Mouse (Mus musculus) erythroblast, adult 5-6 weeks (primary cell): ENCODE data around the gene Olfr68. TPM values are rescaled to one million over a fixed set of nuclear protein-coding genes. Genes with fewer than 3 reads are reported as not detected.
"Not testable (repeated sequence)": the region's sequence is repeated elsewhere in the genome, so short reads cannot be mapped to it uniquely, and the experiment has no call there.

Source experiments
- ATAC-seq: replicated peaks from 2 replicates; pipeline ENCODE4 v1.8.0; 2016; ENCODE audit warnings: moderate number of reproducible peaks, mild to moderate bottlenecking, moderate TSS enrichment, inconsistent platforms; ENCODE audit not compliant: poor library complexity, low FRiP score, severe bottlenecking
- total RNA-seq, 2 experiments: library from RNA; stranded (forward) in 1 of 2; stranded (reverse) in 1 of 2; fragments of 150-400 nt in 1 of 2; fragments of 200-764, 138-1000 nt in 1 of 2; gene quantifications; 2 replicates each; pipeline versions ENCODE4 v1.2.3 to v1.2.4; 2015 to 2017; ENCODE audit warnings: low replicate concordance in 2 of 2

Olfr68 gene
- total RNA-seq, 2 experiments from 2014 or later: 1.3 to 1.5 TPM

DNA sequence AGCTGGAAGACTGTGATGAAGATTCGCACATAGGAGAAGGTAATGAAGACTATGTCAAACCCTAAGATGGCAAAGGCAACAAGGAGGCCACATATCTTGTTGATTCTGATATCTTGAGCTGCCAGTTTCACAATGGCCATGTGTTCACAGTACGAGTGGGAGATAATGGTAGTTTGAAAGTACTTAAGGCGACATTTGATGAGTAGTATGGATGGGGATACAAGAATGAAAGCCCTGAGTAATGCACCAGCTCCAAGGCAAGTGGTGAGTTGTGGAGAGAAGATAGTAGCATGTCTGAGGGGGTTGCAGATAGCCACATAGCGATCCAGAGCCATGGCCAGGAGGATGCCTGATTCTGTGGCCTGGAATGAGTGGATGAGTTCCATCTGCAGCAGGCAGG lies 1.8 kb downstream of the Olfr68 start:
- ATAC-seq: peak; percentile 82

- ATAC-seq: no peak
Measured at GRCm38 (mm10) chr7:103771494-103771893, 8.0 kb downstream of the Olfr68 start, which contains the start of gene Olfr69. TSS of gene Olfr69 (minus strand) at chr7:103771594.

DNA sequence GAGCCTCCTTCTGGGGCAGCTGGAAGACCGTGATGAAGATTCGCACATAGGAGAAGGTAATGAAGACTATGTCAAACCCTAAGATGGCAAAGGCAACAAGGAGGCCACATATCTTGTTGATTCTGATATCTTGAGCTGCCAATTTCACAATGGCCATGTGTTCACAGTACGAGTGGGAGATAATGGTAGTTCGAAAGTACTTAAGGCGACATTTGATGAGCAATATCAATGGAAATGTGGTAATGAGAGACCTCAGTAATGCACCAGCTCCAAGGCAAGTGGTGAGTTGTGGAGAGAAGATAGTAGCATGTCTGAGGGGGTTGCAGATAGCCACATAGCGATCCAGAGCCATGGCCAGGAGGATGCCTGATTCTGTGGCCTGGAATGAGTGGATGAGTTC lies 11.8 kb downstream of the Olfr68 start:
- peak; percentile 45; the same call in 1 of the 2 replicates for ATAC-seq

DNA sequence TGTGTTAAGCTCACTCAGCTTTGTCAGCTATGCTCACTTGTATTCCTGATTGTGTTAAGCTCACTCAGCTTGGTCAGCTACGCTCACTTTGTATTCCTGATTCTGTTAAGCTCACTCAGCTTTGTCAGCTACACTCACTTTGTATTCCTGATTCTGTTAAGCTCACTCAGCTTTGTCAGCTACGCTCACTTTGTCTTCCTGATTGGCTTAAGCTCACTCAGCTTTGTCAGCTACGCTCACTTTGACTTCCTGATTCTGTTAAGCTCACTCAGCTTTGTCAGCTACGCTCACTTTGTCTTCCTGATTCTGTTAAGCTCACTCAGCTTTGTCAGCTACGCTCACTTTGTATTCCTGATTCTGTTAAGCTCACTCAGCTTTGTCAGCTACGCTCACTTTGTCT lies 17.3 kb downstream of the Olfr68 start:
- not testable (repeated sequence) for ATAC-seq

DNA sequence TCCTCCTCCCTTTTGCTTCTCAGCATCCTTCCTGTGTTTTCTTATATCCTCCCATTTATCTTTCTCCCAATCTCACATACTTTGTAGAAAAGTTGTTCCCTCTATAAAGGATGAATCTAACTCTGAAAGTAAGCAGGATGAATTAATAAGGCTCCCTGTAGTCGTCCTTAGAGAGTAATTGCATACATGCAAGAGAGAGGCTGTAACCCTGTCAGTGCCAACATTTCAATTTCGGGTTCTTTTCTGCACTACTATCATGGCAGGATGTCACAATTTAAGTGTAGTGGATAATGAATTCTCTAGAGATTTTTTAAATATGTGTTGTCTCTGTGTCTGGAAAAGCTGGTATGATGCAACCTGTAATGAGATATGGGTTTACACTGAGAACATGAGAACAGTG lies 22.3 kb downstream of the Olfr68 start, which contains the start of gene Olfr630:
Gene Olfr630 (minus strand): TSS at position 101 of the 400 bp plus-strand sequence.
- ATAC-seq: no peak

- no peak for ATAC-seq
Measured at GRCm38 (mm10) chr7:103744843-103745242, 34.7 kb downstream of the Olfr68 start, which contains the start of gene Olfr629. TSS of gene Olfr629 (minus strand) at chr7:103744943.

DNA sequence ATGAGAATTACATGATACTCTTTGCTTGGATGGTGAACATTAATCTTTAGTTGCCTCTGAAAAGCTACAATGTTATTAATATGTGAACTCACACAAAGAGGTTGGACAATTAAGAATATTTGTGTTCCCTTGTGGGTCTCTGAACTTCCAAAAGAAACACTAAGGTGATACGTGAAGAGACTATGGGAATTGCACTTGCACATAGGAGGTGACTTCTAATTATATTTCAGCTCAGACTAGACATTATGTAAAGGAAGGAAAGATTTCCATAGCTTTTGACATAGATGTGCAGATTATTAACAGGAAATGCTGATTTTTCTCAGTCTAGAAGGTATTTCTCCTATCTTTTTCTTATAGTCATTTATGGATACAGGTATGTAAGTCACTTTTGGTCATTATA lies 49.4 kb downstream of the Olfr68 start, which contains the start of gene Olfr628:
Gene Olfr628 (plus strand): TSS at position 301 of the 400 bp plus-strand sequence.
- no peak for ATAC-seq

Other genes with a start within 250 kb of the Olfr68 start
Only the 30 nearest of the 33 such genes appear.
- not detected in 2 replicates for gene Olfr613, start 231.6 kb downstream of the Olfr68 start, total RNA-seq (2015; ENCODE audit: low replicate concordance)
- 0.70 TPM in 1 of 2 replicates, not detected in the other for gene Olfr613, start 231.6 kb downstream of the Olfr68 start, total RNA-seq (2017; ENCODE audit: low replicate concordance)
- not detected in 2 replicates for gene Olfr615, start 223.6 kb downstream of the Olfr68 start, total RNA-seq (2015; ENCODE audit: low replicate concordance)
- gene Olfr615, start 223.6 kb downstream of the Olfr68 start, total RNA-seq (2017; ENCODE audit: low replicate concordance): not detected in 2 replicates
- gene Olfr616, start 210.6 kb downstream of the Olfr68 start, total RNA-seq (2015; ENCODE audit: low replicate concordance): not detected in 2 replicates
- not detected in 2 replicates for gene Olfr616, start 210.6 kb downstream of the Olfr68 start, total RNA-seq (2017; ENCODE audit: low replicate concordance)
- gene Olfr617, start 206.6 kb downstream of the Olfr68 start, total RNA-seq (2015; ENCODE audit: low replicate concordance): not detected in 2 replicates
- gene Olfr617, start 206.6 kb downstream of the Olfr68 start, total RNA-seq (2017; ENCODE audit: low replicate concordance): not detected in 2 replicates
- gene Olfr618, start 189.6 kb downstream of the Olfr68 start, total RNA-seq (2015; ENCODE audit: low replicate concordance): not detected in 2 replicates
- not detected in 2 replicates for gene Olfr618, start 189.6 kb downstream of the Olfr68 start, total RNA-seq (2017; ENCODE audit: low replicate concordance)
- gene Olfr619, start 179.1 kb downstream of the Olfr68 start, total RNA-seq (2015; ENCODE audit: low replicate concordance): not detected in 2 replicates
- gene Olfr619, start 179.1 kb downstream of the Olfr68 start, total RNA-seq (2017; ENCODE audit: low replicate concordance): not detected in 2 replicates
- gene Olfr620, start 167.2 kb downstream of the Olfr68 start, total RNA-seq (2015; ENCODE audit: low replicate concordance): not detected in 2 replicates
- gene Olfr620, start 167.2 kb downstream of the Olfr68 start, total RNA-seq (2017; ENCODE audit: low replicate concordance): not detected in 2 replicates
- not detected in 2 replicates for gene Olfr622, start 137.0 kb downstream of the Olfr68 start, total RNA-seq (2015; ENCODE audit: low replicate concordance)
- gene Olfr622, start 137.0 kb downstream of the Olfr68 start, total RNA-seq (2017; ENCODE audit: low replicate concordance): not detected in 2 replicates
- not detected in 2 replicates for gene Olfr623, start 116.0 kb downstream of the Olfr68 start, total RNA-seq (2015; ENCODE audit: low replicate concordance)
- not detected in 2 replicates for gene Olfr623, start 116.0 kb downstream of the Olfr68 start, total RNA-seq (2017; ENCODE audit: low replicate concordance)
- gene Olfr624, start 108.5 kb downstream of the Olfr68 start, total RNA-seq (2015; ENCODE audit: low replicate concordance): 0.21 TPM in 1 of 2 replicates, not detected in the other
- not detected in 2 replicates for gene Olfr624, start 108.5 kb downstream of the Olfr68 start, total RNA-seq (2017; ENCODE audit: low replicate concordance)
- gene Olfr625-ps1, start 97.0 kb downstream of the Olfr68 start, total RNA-seq (2015; ENCODE audit: low replicate concordance): not detected in 2 replicates
- gene Olfr625-ps1, start 97.0 kb downstream of the Olfr68 start, total RNA-seq (2017; ENCODE audit: low replicate concordance): not detected in 2 replicates
- gene Olfr243, start 65.0 kb downstream of the Olfr68 start, total RNA-seq (2015; ENCODE audit: low replicate concordance): not detected in 2 replicates
- gene Olfr243, start 65.0 kb downstream of the Olfr68 start, total RNA-seq (2017; ENCODE audit: low replicate concordance): 0.28 TPM in 1 of 2 replicates, not detected in the other
- not detected in 2 replicates for gene Olfr628, start 49.3 kb downstream of the Olfr68 start, total RNA-seq (2015; ENCODE audit: low replicate concordance)
- not detected in 2 replicates for gene Olfr628, start 49.3 kb downstream of the Olfr68 start, total RNA-seq (2017; ENCODE audit: low replicate concordance)
- gene Olfr629, start 34.8 kb downstream of the Olfr68 start, total RNA-seq (2015; ENCODE audit: low replicate concordance): not detected in 2 replicates
- 0.43 TPM in 1 of 2 replicates, not detected in the other for gene Olfr629, start 34.8 kb downstream of the Olfr68 start, total RNA-seq (2017; ENCODE audit: low replicate concordance)
- not detected in 2 replicates for gene Olfr630, start 22.4 kb downstream of the Olfr68 start, total RNA-seq (2015; ENCODE audit: low replicate concordance)
- 1.5 TPM in 1 of 2 replicates, not detected in the other for gene Olfr630, start 22.4 kb downstream of the Olfr68 start, total RNA-seq (2017; ENCODE audit: low replicate concordance)
- 2.7 and 5.6 TPM in 2 replicates for gene Olfr69, start 8.1 kb downstream of the Olfr68 start, total RNA-seq (2015; ENCODE audit: low replicate concordance)
- gene Olfr69, start 8.1 kb downstream of the Olfr68 start, total RNA-seq (2017; ENCODE audit: low replicate concordance): 0.70 and 1.1 TPM in 2 replicates
- gene Olfr67, start 12.1 kb upstream of the Olfr68 start, total RNA-seq (2015; ENCODE audit: low replicate concordance): 5.0 and 10.2 TPM in 2 replicates
- gene Olfr67, start 12.1 kb upstream of the Olfr68 start, total RNA-seq (2017; ENCODE audit: low replicate concordance): 2.8 and 4.2 TPM in 2 replicates
- 39,556 and 40,045 TPM in 2 replicates for gene Hbb-bt, start 34.3 kb upstream of the Olfr68 start, total RNA-seq (2015; ENCODE audit: low replicate concordance)
- gene Hbb-bt, start 34.3 kb upstream of the Olfr68 start, total RNA-seq (2017; ENCODE audit: low replicate concordance): 14,681 and 15,230 TPM in 2 replicates
- 179,259 and 187,171 TPM in 2 replicates for gene Hbb-bs, start 48.4 kb upstream of the Olfr68 start, total RNA-seq (2015; ENCODE audit: low replicate concordance)
- 69,583 and 76,927 TPM in 2 replicates for gene Hbb-bs, start 48.4 kb upstream of the Olfr68 start, total RNA-seq (2017; ENCODE audit: low replicate concordance)
- gene Hbb-bh2, start 60.8 kb upstream of the Olfr68 start, total RNA-seq (2015; ENCODE audit: low replicate concordance): not detected in 2 replicates
- gene Hbb-bh2, start 60.8 kb upstream of the Olfr68 start, total RNA-seq (2017; ENCODE audit: low replicate concordance): 1.0 and 4.6 TPM in 2 replicates
- gene Hbb-bh1, start 63.5 kb upstream of the Olfr68 start, total RNA-seq (2015; ENCODE audit: low replicate concordance): not detected in 2 replicates
- not detected in 2 replicates for gene Hbb-bh1, start 63.5 kb upstream of the Olfr68 start, total RNA-seq (2017; ENCODE audit: low replicate concordance)
- gene Hbb-y, start 73.5 kb upstream of the Olfr68 start, total RNA-seq (2015; ENCODE audit: low replicate concordance): 2.9 and 8.6 TPM in 2 replicates
- not detected in 2 replicates for gene Hbb-y, start 73.5 kb upstream of the Olfr68 start, total RNA-seq (2017; ENCODE audit: low replicate concordance)
- gene Olfr66, start 106.6 kb upstream of the Olfr68 start, total RNA-seq (2015; ENCODE audit: low replicate concordance): not detected in 2 replicates
- not detected in 2 replicates for gene Olfr66, start 106.6 kb upstream of the Olfr68 start, total RNA-seq (2017; ENCODE audit: low replicate concordance)
- gene Olfr64, start 114.8 kb upstream of the Olfr68 start, total RNA-seq (2015; ENCODE audit: low replicate concordance): not detected in 2 replicates
- gene Olfr64, start 114.8 kb upstream of the Olfr68 start, total RNA-seq (2017; ENCODE audit: low replicate concordance): 0.14 and 0.34 TPM in 2 replicates
- not detected in 2 replicates for gene Olfr65, start 123.8 kb upstream of the Olfr68 start, total RNA-seq (2015; ENCODE audit: low replicate concordance)
- gene Olfr65, start 123.8 kb upstream of the Olfr68 start, total RNA-seq (2017; ENCODE audit: low replicate concordance): 0.28 TPM in 1 of 2 replicates, not detected in the other
- 1.0 TPM in 1 of 2 replicates, not detected in the other for gene Olfr631, start 149.1 kb upstream of the Olfr68 start, total RNA-seq (2015; ENCODE audit: low replicate concordance)
- 2.1 TPM in 1 of 2 replicates, not detected in the other for gene Olfr631, start 149.1 kb upstream of the Olfr68 start, total RNA-seq (2017; ENCODE audit: low replicate concordance)
- not detected in 2 replicates for gene Olfr632, start 154.6 kb upstream of the Olfr68 start, total RNA-seq (2015; ENCODE audit: low replicate concordance)
- gene Olfr632, start 154.6 kb upstream of the Olfr68 start, total RNA-seq (2017; ENCODE audit: low replicate concordance): 1.7 TPM in 1 of 2 replicates, not detected in the other
- not detected in 2 replicates for gene Olfr633, start 164.7 kb upstream of the Olfr68 start, total RNA-seq (2015; ENCODE audit: low replicate concordance)
- gene Olfr633, start 164.7 kb upstream of the Olfr68 start, total RNA-seq (2017; ENCODE audit: low replicate concordance): not detected in 2 replicates
- gene Olfr635, start 191.5 kb upstream of the Olfr68 start, total RNA-seq (2015; ENCODE audit: low replicate concordance): not detected in 2 replicates
- gene Olfr635, start 191.5 kb upstream of the Olfr68 start, total RNA-seq (2017; ENCODE audit: low replicate concordance): 0.09 and 0.14 TPM in 2 replicates
- not detected in 2 replicates for gene Olfr638, start 219.0 kb upstream of the Olfr68 start, total RNA-seq (2015; ENCODE audit: low replicate concordance)
- gene Olfr638, start 219.0 kb upstream of the Olfr68 start, total RNA-seq (2017; ENCODE audit: low replicate concordance): not detected in 2 replicates